Mouse (Mus musculus) induced T-regulatory cell, adult 2 months (primary cell): ENCODE data around the gene Ccdc154.
"Not testable (repeated sequence)": the region's sequence is repeated elsewhere in the genome, so short reads cannot be mapped to it uniquely, and the experiment has no call there.

Experiments
- DNase-seq: peaks from one replicate; pipeline ENCODE4 v3.0.0-alpha.2; 2012; ENCODE audit warnings: low read depth

Ccdc154 gene

DNA sequence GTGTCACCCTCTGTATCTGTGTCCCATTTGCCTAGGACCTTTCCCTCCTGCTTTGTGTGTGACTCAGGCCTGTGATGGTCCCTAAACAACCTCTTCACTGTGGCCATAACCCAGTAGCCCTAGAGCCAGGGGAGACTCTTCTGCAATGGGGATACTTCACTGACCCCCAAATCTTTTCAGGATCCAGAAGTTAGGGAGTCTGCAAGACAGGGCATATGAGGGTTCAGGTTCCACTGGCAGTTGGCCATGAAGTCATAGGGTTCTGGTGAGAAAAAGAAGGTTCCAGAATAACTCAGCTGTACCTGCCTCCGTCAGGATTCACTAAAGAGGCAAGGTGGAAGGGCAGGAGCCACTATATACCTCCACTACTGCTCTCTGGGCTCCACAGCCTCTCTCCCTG lies at the start of gene Ccdc154:
TSS of gene Ccdc154 (plus strand) at position 301 of the 400 bp plus-strand sequence.
- no peak for DNase-seq

- DNase-seq, result peak; percentile 75
Observed at GRCm38 (mm10) chr17:25114908-25115645, 47.2 kb upstream of the Ccdc154 start.

- DNase-seq, result peak; percentile 96
Observed at GRCm38 (mm10) chr17:25115664-25116432, 46.4 kb upstream of the Ccdc154 start, which contains the start of gene Telo2. Telo2 (minus strand) TSS chr17:25115967.

GRCm38 (mm10) chr17:25117263-25117662 lies 45.0 kb upstream of the Ccdc154 start:
- DNase-seq, result peak; percentile 53

GRCm38 (mm10) chr17:25120406-25120805 lies 41.9 kb upstream of the Ccdc154 start, which contains the start of gene Ptx4:
Ptx4 (plus strand) TSS chr17:25120760.
- no peak for DNase-seq

GRCm38 (mm10) chr17:25123979-25124378 lies 38.3 kb upstream of the Ccdc154 start:
- peak; percentile 70 for DNase-seq

DNA sequence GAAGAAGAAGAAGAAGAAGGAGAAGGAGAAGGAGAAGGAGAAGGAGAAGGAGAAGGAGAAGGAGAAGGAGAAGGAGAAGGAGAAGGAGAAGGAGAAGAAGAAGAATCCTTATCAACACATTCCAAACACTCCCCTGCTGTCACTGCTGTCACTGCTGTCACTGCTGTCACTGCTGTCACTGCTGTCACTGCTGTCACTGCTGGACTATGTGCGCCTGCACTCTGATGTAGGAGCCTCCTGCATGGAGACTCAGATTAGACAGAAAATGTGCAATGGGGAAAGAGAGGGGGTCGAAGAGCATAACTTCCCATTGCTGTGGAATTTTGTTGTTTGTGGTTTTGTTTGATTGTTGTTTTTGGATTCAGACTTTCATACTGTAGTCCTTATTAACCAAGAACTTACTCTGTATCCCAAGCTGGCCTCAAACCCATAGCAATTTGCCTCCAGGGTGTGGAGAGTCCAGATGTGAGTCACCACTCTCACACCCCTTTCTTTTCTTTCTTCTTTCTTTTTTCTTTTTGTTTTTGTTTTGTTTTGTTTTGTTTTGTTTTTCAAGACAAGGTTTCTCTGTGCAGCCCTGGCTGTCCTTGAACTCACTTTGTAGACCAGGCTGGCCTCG lies 36.7 kb upstream of the Ccdc154 start:
- DNase-seq, result not testable (repeated sequence)

DNA sequence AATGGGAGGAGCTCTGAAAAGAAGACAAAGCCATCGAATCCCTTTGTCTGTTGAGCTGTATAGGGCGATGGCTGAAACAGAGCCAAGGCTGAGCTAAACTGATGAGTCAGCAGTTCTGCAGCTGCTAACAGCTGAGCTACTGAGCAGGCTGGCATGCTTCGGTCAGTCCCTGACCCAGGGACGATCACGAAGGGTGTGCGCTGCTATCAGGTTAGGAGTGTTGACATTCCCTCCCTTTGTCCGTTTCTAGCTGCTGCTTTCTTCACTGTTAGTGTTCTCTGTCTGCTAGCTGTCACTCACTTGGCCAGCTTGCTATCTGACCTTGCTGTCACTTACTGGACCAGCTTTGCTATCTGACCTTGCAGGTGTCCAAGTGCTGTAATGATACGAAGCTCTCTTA lies 35.2 kb upstream of the Ccdc154 start:
- no peak for DNase-seq

DNA sequence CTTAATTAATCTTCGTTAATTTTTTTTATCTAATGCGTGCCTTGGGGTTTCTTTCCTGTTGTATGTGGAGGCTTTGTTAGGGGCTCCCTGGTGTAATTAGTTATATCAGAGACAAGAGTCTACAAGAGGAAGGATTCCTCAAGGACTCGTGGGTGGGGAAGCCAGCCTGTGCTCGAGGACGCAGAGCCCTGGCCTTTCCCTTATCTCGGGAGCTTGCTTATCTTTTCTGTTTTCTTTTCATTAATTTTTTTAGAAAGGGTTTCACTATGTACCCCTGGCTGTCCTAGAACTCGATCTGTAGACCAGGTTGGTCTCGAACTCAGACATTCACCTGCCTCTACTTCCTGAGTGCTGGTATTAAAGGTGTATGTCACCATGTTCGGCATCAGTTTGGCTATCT lies 34.6 kb upstream of the Ccdc154 start:
- no peak for DNase-seq

- peak; percentile 53 for DNase-seq
Observed at GRCm38 (mm10) chr17:25130060-25130459, 32.2 kb upstream of the Ccdc154 start.

- peak; percentile 82 for DNase-seq
Observed at GRCm38 (mm10) chr17:25133275-25133698, 29.0 kb upstream of the Ccdc154 start, which contains the start of gene Clcn7. Clcn7 (plus strand) TSS chr17:25133391.

- DNase-seq, result no peak
Observed at GRCm38 (mm10) chr17:25135622-25136021, 26.6 kb upstream of the Ccdc154 start.

DNA sequence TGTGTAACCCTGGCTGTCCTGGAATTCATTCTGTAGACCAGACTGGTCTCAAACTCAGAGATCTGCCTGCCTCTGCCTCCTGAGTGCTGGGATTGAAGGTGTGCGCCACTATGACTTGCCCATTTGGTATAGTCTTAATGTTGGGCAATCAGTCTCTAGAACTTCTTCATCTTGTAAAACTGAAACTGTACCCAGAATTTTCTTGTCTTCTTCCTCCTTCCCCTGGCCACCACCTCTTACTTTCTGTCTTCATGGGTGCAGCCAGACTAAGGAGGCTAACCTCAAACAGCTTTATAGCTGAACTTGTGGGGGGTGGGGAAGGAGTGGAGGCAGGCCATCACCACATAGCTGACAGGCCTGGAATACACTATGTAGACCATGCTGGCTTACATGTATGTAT lies 23.5 kb upstream of the Ccdc154 start:
- no peak for DNase-seq

GRCm38 (mm10) chr17:25139960-25140359 lies 22.3 kb upstream of the Ccdc154 start:
- no peak for DNase-seq

- no peak for DNase-seq
Observed at GRCm38 (mm10) chr17:25163387-25163786, 1.1 kb downstream of the Ccdc154 start.

GRCm38 (mm10) chr17:25164770-25165169 lies 2.5 kb downstream of the Ccdc154 start:
- no peak for DNase-seq

DNA sequence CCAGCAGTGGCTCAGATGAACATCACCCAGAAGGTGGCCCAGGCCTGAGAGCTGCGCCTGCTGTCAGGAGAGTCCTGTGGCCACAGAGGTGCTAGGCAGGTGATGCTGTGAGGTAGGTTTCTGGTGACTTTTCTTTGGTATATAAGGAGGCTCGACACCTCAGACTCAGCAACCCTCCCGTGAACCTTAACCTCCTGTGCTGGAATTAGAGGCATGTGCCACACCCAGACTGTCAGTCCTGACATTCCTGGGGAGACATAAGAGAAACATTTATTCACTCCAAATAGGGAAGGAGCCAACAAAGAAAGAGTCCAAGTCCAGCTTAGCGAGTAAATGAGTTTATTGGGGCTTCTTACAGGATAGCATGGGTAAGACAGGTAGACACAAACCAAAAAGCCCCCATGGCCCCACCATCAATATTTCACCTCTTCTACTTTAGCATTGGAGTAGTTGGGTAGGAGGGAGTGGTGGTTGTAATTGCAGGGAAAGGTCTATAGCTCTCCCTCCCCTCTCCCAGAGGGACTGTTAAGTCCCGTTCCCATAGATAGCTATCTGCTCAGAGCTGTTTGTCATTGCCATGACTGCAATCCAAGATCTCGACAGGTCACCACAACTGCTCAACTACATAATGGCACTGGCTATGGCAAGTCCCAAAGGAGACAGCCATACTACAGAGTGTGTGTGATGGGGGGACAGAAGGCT lies 3.9 kb downstream of the Ccdc154 start:
- DNase-seq, result no peak

- no peak for DNase-seq
Observed at GRCm38 (mm10) chr17:25169706-25170105, 7.4 kb downstream of the Ccdc154 start.

GRCm38 (mm10) chr17:25172558-25172957 lies 10.3 kb downstream of the Ccdc154 start:
- DNase-seq, result no peak

- DNase-seq, result no peak
Observed at GRCm38 (mm10) chr17:25175411-25175810, 13.2 kb downstream of the Ccdc154 start, which contains the start of gene Gm38655. Gm38655 (minus strand) TSS chr17:25175471.

GRCm38 (mm10) chr17:25183232-25183631 lies 21.0 kb downstream of the Ccdc154 start:
- peak; percentile 48 for DNase-seq
